Mouse (Mus musculus) mesoderm, embryonic 11.5 days (tissue): ENCODE measurements around the gene Adssl1.
A peak's percentile ranks its signal among the peaks of the same experiment; 100 is the strongest.

Experiments
- DNase-seq: peaks from one replicate; pipeline ENCODE4 v3.0.0-alpha.2; 2012; ENCODE audit warnings: low read depth, low spot score

Gene Adssl1

GRCm38 (mm10) chr12:112619686-112620353 lies at the start of gene Adssl1:
TSS of gene Adssl1 (plus strand) at chr12:112620045.
- peak; percentile 66 for DNase-seq

- DNase-seq = no peak
Observed at GRCm38 (mm10) chr12:112570160-112570559, 49.7 kb upstream of the Adssl1 start.

GRCm38 (mm10) chr12:112571064-112571463 lies 48.8 kb upstream of the Adssl1 start:
- no peak for DNase-seq

- no peak for DNase-seq
Observed at GRCm38 (mm10) chr12:112575274-112575986, 44.4 kb upstream of the Adssl1 start.

- DNase-seq = no peak
Observed at GRCm38 (mm10) chr12:112576341-112576740, 43.5 kb upstream of the Adssl1 start.

GRCm38 (mm10) chr12:112576749-112577148 lies 43.1 kb upstream of the Adssl1 start:
- no peak for DNase-seq

- no peak for DNase-seq
Observed at GRCm38 (mm10) chr12:112578296-112579090, 41.4 kb upstream of the Adssl1 start.

- DNase-seq = no peak
Observed at GRCm38 (mm10) chr12:112579430-112579829, 40.4 kb upstream of the Adssl1 start.

GRCm38 (mm10) chr12:112579926-112580325 lies 39.9 kb upstream of the Adssl1 start:
- no peak for DNase-seq

- no peak for DNase-seq
Observed at GRCm38 (mm10) chr12:112581113-112581512, 38.7 kb upstream of the Adssl1 start.

GRCm38 (mm10) chr12:112584954-112585353 lies 34.9 kb upstream of the Adssl1 start:
- DNase-seq = no peak

- no peak for DNase-seq
Observed at GRCm38 (mm10) chr12:112585924-112586538, 33.8 kb upstream of the Adssl1 start.

GRCm38 (mm10) chr12:112587125-112588124 lies 32.4 kb upstream of the Adssl1 start:
- DNase-seq = no peak

- peak; percentile 86 for DNase-seq
Observed at GRCm38 (mm10) chr12:112588426-112589256, 31.2 kb upstream of the Adssl1 start, which contains the start of gene Inf2. TSS of gene Inf2 (plus strand) at chr12:112588784.

- DNase-seq = no peak
Observed at GRCm38 (mm10) chr12:112589491-112590191, 30.2 kb upstream of the Adssl1 start.

- no peak for DNase-seq
Observed at GRCm38 (mm10) chr12:112590566-112591239, 29.1 kb upstream of the Adssl1 start.

- no peak for DNase-seq
Observed at GRCm38 (mm10) chr12:112591240-112591639, 28.6 kb upstream of the Adssl1 start.

GRCm38 (mm10) chr12:112591730-112592129 lies 28.1 kb upstream of the Adssl1 start:
- no peak for DNase-seq
